Mouse (Mus musculus) hindbrain, embryonic 11.5 days (tissue): Measurements from ENCODE around the gene Klhl29. TPM values are rescaled to one million over a fixed set of nuclear protein-coding genes. Genes with fewer than 3 reads are reported as not detected.

Experiments used
- ATAC-seq: fragments of 200-750 bp; cut with Nextera tagmentation; 2 replicates; pipeline ENCODE4 v1.8.0; 2017; ENCODE audit warnings: mild to moderate bottlenecking, moderate TSS enrichment, moderate library complexity; ENCODE audit not compliant: low FRiP score
- DNase-seq: peaks from one replicate; pipeline ENCODE4 v3.0.0-alpha.2; 2015; ENCODE audit warnings: low spot score
- H3K27ac ChIP-seq: fragments of 300-500 bp; sonication (generic); 2 replicates; pipeline ENCODE4 v1.5.1; 2014; ENCODE audit warnings: mild to moderate bottlenecking, low read depth, low read length
- H3K27me3 ChIP-seq: fragments of 300-500 bp; sonication (generic); 2 replicates; pipeline ENCODE4 v1.6.1; 2014; ENCODE audit warnings: mild to moderate bottlenecking, low read length, moderate library complexity, mixed read lengths; ENCODE audit not compliant: control insufficient read depth, insufficient read depth
- H3K36me3 ChIP-seq: fragments of 300-500 bp; sonication (generic); 2 replicates; pipeline ENCODE4 v1.6.1; 2014; ENCODE audit warnings: mild to moderate bottlenecking, low read length, moderate library complexity, mixed read lengths; ENCODE audit not compliant: control insufficient read depth, insufficient read depth
- H3K4me1 ChIP-seq: fragments of 300-500 bp; sonication (generic); replicated peaks from 2 replicates; pipeline ENCODE4 v1.6.1; 2014; ENCODE audit warnings: low read length, mixed read lengths; ENCODE audit not compliant: control insufficient read depth, insufficient read depth
- H3K4me2 ChIP-seq: fragments of 300-500 bp; sonication (generic); replicated peaks from 2 replicates; pipeline ENCODE4 v1.6.1; 2014; ENCODE audit warnings: mild to moderate bottlenecking, low read depth, low read length
- H3K4me3 ChIP-seq: fragments of 300-500 bp; sonication (generic); 2 replicates; pipeline ENCODE4 v1.5.1; 2014; ENCODE audit warnings: low read depth, low read length
- H3K9ac ChIP-seq: fragments of 300-500 bp; sonication (generic); 2 replicates; pipeline ENCODE4 v1.6.1; 2014; ENCODE audit warnings: low read depth, low read length
- H3K9me3 ChIP-seq: fragments of 300-500 bp; sonication (generic); 2 replicates; pipeline ENCODE4 v1.6.1; 2016; ENCODE audit warnings: low read length; ENCODE audit not compliant: control insufficient read depth
- WGBS: fragments of 180-500 bp; shearing (Covaris S2); extraction: QIAGEN DNeasy Blood & Tissue Kit; methylation state at CpG from one replicate; pipeline ENCODE4 v1.1.7; 2014; 5-methylcytosine and 5-hydroxymethylcytosine counted together
- polyA plus RNA-seq: library from polyadenylated mRNA; unstranded; fragments of >200 nt; fragmentation: Nextera tagmentation; extraction: Ambion mirVana; gene quantifications from 2 replicates; pipeline ENCODE4 v1.2.1, GENCODE M21; 2014

Gene Klhl29
- polyA plus RNA-seq, 1 experiment from 2014 or later, result 2.6 TPM

GRCm38 (mm10) chr12:5143224-5143623, 232.3 kb downstream of the Klhl29 start:
- no peaks in the 10 kb centered on the region for H3K36me3 ChIP-seq
- 75% methylated on average over 5 of the region's 5 CpGs for WGBS
- H3K4me3 ChIP-seq, result no peak overlapping the region
- no peak for ATAC-seq
- no peak for DNase-seq
- H3K4me2 ChIP-seq, result no peak overlapping the region
- H3K4me1 ChIP-seq, result peaks cover 5% of the 10 kb centered on the region
- H3K27me3 ChIP-seq, result no peaks in the 10 kb centered on the region
- H3K27ac ChIP-seq, result no peak overlapping the region
- no peaks in the 10 kb centered on the region for H3K9me3 ChIP-seq
- no peak overlapping the region for H3K9ac ChIP-seq

DNA sequence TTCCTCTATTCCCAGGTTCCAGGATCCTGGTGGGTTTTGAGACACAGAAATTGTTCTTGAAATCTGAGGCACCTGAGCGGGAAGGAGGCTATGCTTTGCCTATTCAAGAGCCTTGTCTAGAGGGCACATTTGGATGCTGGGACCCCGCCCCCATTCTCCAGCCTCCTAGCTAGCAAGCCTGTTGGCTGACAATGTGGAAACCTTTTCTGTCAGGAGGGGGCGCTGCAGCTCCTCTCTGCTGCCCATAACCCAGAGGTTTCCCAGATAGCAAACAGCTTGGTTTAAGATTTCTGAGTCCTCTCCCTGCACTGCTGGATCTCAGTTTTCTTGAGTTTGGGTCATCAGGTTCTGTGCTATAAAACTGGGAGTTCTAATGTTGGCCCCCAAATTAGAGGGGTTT, 232.7 kb downstream of the Klhl29 start:
- H3K36me3 ChIP-seq, result no peaks in the 10 kb centered on the region
- H3K4me1 ChIP-seq, result peaks cover 5% of the 10 kb centered on the region
- WGBS, result 16% methylated on average over 3 of the region's 3 CpGs
- peak; percentile 91 for DNase-seq
- no peaks in the 10 kb centered on the region for H3K9me3 ChIP-seq
- H3K9ac ChIP-seq, result no peak overlapping the region
- no peak overlapping the region for H3K4me3 ChIP-seq
- no peak overlapping the region for H3K27ac ChIP-seq
- peak; percentile 66 for ATAC-seq
- no peak overlapping the region for H3K4me2 ChIP-seq
- no peaks in the 10 kb centered on the region for H3K27me3 ChIP-seq

GRCm38 (mm10) chr12:5141040-5141439, 234.4 kb downstream of the Klhl29 start:
- Histone ChIP-seq H3K9ac (no peak overlapping the region), H3K27ac (no peak overlapping the region), H3K36me3 (no peaks in the 10 kb centered on the region), H3K27me3 (no peaks in the 10 kb centered on the region), H3K4me2 (no peak overlapping the region), H3K9me3 (no peaks in the 10 kb centered on the region), H3K4me1 (peaks cover 5% of the 10 kb centered on the region), H3K4me3 (no peak overlapping the region)
- ATAC-seq (no peak), DNase-seq (no peak)
- WGBS, result 75% methylated on average over 4 of the region's 4 CpGs

- Histone ChIP-seq H3K27ac (no peak overlapping the region), H3K4me1 (peaks cover 5% of the 10 kb centered on the region), H3K4me3 (no peak overlapping the region), H3K27me3 (no peaks in the 10 kb centered on the region), H3K4me2 (no peak overlapping the region), H3K9me3 (no peaks in the 10 kb centered on the region), H3K9ac (no peak overlapping the region), H3K36me3 (no peaks in the 10 kb centered on the region)
- no peak for ATAC-seq
- WGBS, result 85% methylated on average over 4 of the region's 4 CpGs
- DNase-seq, result no peak
Measured at GRCm38 (mm10) chr12:5139302-5139701, 236.2 kb downstream of the Klhl29 start.

DNA sequence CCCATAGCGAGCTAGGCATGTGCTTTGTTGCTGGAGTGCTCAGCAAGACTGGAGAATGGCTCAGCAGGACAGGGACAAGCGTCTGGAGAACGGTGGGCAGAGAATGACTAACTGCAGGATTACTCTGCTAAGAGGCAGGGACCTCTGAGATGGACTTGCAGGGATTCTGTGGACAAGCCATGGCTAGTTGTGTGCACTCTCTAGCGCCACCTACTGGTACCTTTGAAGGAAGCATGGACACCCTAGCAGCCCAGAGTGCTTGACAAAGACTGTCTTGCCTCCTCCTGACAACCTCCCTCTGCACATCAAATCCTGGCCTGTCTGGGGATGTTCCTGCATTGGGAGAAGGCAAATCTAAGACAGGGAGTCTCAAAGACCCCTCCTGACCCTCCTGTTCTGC, 239.2 kb downstream of the Klhl29 start:
- DNase-seq, result peak; percentile 85
- H3K9ac ChIP-seq, result no peak overlapping the region
- no peaks in the 10 kb centered on the region for H3K36me3 ChIP-seq
- 22% methylated on average over 4 of the region's 4 CpGs for WGBS
- H3K4me3 ChIP-seq, result no peak overlapping the region
- no peak overlapping the region for H3K27ac ChIP-seq
- no peaks in the 10 kb centered on the region for H3K27me3 ChIP-seq
- H3K4me1 ChIP-seq, result no peaks in the 10 kb centered on the region
- ATAC-seq, result peak; percentile 62; the same call in 1 of the 2 replicates
- no peaks in the 10 kb centered on the region for H3K9me3 ChIP-seq
- no peak overlapping the region for H3K4me2 ChIP-seq

GRCm38 (mm10) chr12:5129190-5129589, 246.3 kb downstream of the Klhl29 start:
- DNase-seq, result no peak
- ATAC-seq, result no peak
- no peak overlapping the region for H3K4me3 ChIP-seq
- H3K9ac ChIP-seq, result no peak overlapping the region
- H3K27me3 ChIP-seq, result no peaks in the 10 kb centered on the region
- no peaks in the 10 kb centered on the region for H3K9me3 ChIP-seq
- no peaks in the 10 kb centered on the region for H3K4me1 ChIP-seq
- no peak overlapping the region for H3K27ac ChIP-seq
- no peak overlapping the region for H3K4me2 ChIP-seq
- no peaks in the 10 kb centered on the region for H3K36me3 ChIP-seq
- 86% methylated on average over 4 of the region's 4 CpGs for WGBS

- Histone ChIP-seq H3K36me3 (no peaks in the 10 kb centered on the region), H3K9me3 (no peaks in the 10 kb centered on the region), H3K9ac (no peak overlapping the region), H3K27me3 (no peaks in the 10 kb centered on the region), H3K4me1 (no peaks in the 10 kb centered on the region), H3K4me2 (no peak overlapping the region), H3K4me3 (no peak overlapping the region), H3K27ac (no peak overlapping the region)
- no peak for ATAC-seq
- DNase-seq, result no peak
- WGBS, result 88% methylated on average over 7 of the region's 7 CpGs
Measured at GRCm38 (mm10) chr12:5125907-5126306, 249.6 kb downstream of the Klhl29 start.

GRCm38 (mm10) chr12:5122972-5123371, 252.5 kb downstream of the Klhl29 start:
- ATAC-seq, result no peak
- H3K4me3 ChIP-seq, result no peak overlapping the region
- no peak for DNase-seq
- H3K27me3 ChIP-seq, result no peaks in the 10 kb centered on the region
- no peaks in the 10 kb centered on the region for H3K9me3 ChIP-seq
- no peaks in the 10 kb centered on the region for H3K36me3 ChIP-seq
- 69% methylated on average over 8 of the region's 8 CpGs for WGBS
- H3K4me2 ChIP-seq, result no peak overlapping the region
- no peak overlapping the region for H3K27ac ChIP-seq
- H3K9ac ChIP-seq, result no peak overlapping the region
- no peaks in the 10 kb centered on the region for H3K4me1 ChIP-seq

DNA sequence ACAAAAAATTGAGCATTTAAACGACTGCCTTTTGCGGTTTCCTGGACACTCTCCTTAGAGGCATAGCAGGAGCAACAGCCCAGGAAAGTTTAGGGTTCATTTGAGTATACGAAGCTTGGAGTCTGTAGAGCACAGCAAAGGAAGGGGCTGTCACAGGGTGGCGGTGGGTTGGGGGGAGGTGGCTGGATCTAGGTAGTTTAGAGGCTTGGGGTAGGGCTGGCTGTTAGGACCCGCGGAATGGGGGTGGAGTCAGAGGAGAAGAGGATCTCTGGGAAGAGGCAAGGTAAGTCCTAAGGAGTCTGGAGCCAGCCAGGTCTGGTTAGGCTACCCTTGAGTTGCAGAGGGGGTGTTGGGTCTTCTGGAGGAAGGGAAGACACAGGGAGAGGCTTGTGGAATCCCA, 255.2 kb downstream of the Klhl29 start:
- H3K27ac ChIP-seq, result no peak overlapping the region
- H3K4me3 ChIP-seq, result no peak overlapping the region
- ATAC-seq, result peak; percentile 45
- H3K4me1 ChIP-seq, result no peaks in the 10 kb centered on the region
- no peak for DNase-seq
- no peak overlapping the region for H3K9ac ChIP-seq
- 66% methylated on average over 6 of the region's 6 CpGs for WGBS
- H3K36me3 ChIP-seq, result no peaks in the 10 kb centered on the region
- H3K9me3 ChIP-seq, result no peaks in the 10 kb centered on the region
- no peaks in the 10 kb centered on the region for H3K27me3 ChIP-seq
- no peak overlapping the region for H3K4me2 ChIP-seq
